Mouse (Mus musculus) bone marrow macrophage, adult 2 months (primary cell): ENCODE measurements at regions not wholly inside any gene's neighbourhood (a gene's known extent, or its start where the extent isn't known, plus 50 kb on each side); places are given as distances from the start of the nearest gene placed in this dataset.

Experiments
- CTCF ChIP-seq: IDR thresholded peaks from 2 replicates; pipeline ENCODE4 v1.5.1; 2012; ENCODE audit warnings: low read depth, mild to moderate bottlenecking, low read length, moderate library complexity
- POLR2A ChIP-seq: IDR thresholded peaks from 2 replicates; pipeline ENCODE4 v1.6.1; 2012; ENCODE audit warnings: mild to moderate bottlenecking, low read depth, low read length, borderline replicate concordance

- TF ChIP-seq CTCF (no peak), POLR2A (no peak)
Observed at GRCm38 (mm10) chr2:166216512-166216865, 61.0 kb upstream of the Sulf2 start.
